Mouse (Mus musculus) heart, postnatal 0 days (tissue): ENCODE data around the gene Cryge. TPM values are rescaled to one million over a fixed set of nuclear protein-coding genes. Genes with fewer than 3 reads are reported as not detected.
"Not testable (repeated sequence)": the region's sequence is repeated elsewhere in the genome, so short reads cannot be mapped to it uniquely, and the experiment has no call there.

ENCODE experiments used
- ATAC-seq: fragments of 200-750 bp; cut with Nextera tagmentation; 2 replicates; pipeline ENCODE4 v1.8.0; 2017; ENCODE audit warnings: low read depth, moderate number of reproducible peaks, moderate library complexity; ENCODE audit not compliant: insufficient read depth
- DNase-seq: peaks from one replicate; pipeline ENCODE4 v3.0.0-alpha.2; 2016; ENCODE audit warnings: low spot score
- H3K27ac ChIP-seq: fragments of 300-500 bp; sonication (generic); 2 replicates; pipeline ENCODE4 v1.5.1; 2014; ENCODE audit warnings: low read depth, mild to moderate bottlenecking
- H3K27me3 ChIP-seq: fragments of 300-500 bp; sonication (generic); 2 replicates; pipeline ENCODE4 v1.6.1; 2014; ENCODE audit warnings: low read length, mixed read lengths; ENCODE audit not compliant: control insufficient read depth, insufficient read depth
- H3K36me3 ChIP-seq: fragments of 300-500 bp; sonication (generic); replicated peaks from 2 replicates; pipeline ENCODE4 v1.6.1; 2014; ENCODE audit warnings: low read length, mixed read lengths; ENCODE audit not compliant: control insufficient read depth, insufficient read depth
- H3K4me1 ChIP-seq: fragments of 300-500 bp; sonication (generic); 2 replicates; pipeline ENCODE4 v1.6.1; 2014; ENCODE audit warnings: antibody characterized with exemption; ENCODE audit not compliant: control insufficient read depth, insufficient read depth
- H3K4me2 ChIP-seq: fragments of 300-500 bp; sonication (generic); 2 replicates; pipeline ENCODE4 v1.6.1; 2014; ENCODE audit warnings: low read depth, mild to moderate bottlenecking, low read length, moderate library complexity
- H3K4me3 ChIP-seq: fragments of 300-500 bp; sonication (generic); 2 replicates; pipeline ENCODE4 v1.5.1; 2014; ENCODE audit warnings: low read depth, low read length
- H3K9ac ChIP-seq: fragments of 300-500 bp; sonication (generic); replicated peaks from 2 replicates; pipeline ENCODE4 v1.6.1; 2014; ENCODE audit warnings: low read depth, low read length, mixed read lengths
- H3K9me3 ChIP-seq: fragments of 300-500 bp; sonication (generic); replicated peaks from 2 replicates; pipeline ENCODE4 v1.6.1; 2016; ENCODE audit warnings: low read length; ENCODE audit not compliant: control insufficient read depth
- CTCF ChIP-seq: IDR thresholded peaks from 2 replicates; pipeline ENCODE4 v1.5.1; 2016; ENCODE audit warnings: antibody characterized with exemption, control low read depth, low read depth
- EP300 ChIP-seq: IDR thresholded peaks from 2 replicates; pipeline ENCODE4 v1.6.1; 2016; ENCODE audit warnings: antibody characterized with exemption, low read depth
- WGBS: fragments of 180-500 bp; shearing (Covaris S2); extraction: QIAGEN DNeasy Blood & Tissue Kit; methylation state at CpG from one replicate; pipeline ENCODE4 v1.1.7; 2014; 5-methylcytosine and 5-hydroxymethylcytosine counted together
- polyA plus RNA-seq: library from polyadenylated mRNA; unstranded; fragments of >200 nt; fragmentation: Nextera tagmentation; extraction: Ambion mirVana; gene quantifications from 2 replicates; pipeline ENCODE4 v1.2.1, GENCODE M21; 2015
- total RNA-seq: library from RNA; depleted of rRNA; stranded (reverse); fragments of >200 nt; gene quantifications from 2 replicates; pipeline ENCODE4 v1.2.3, GENCODE M21; 2014; ENCODE audit warnings: low replicate concordance; rRNA removed

The Cryge gene
- total RNA-seq (not detected in 2 replicates), polyA plus RNA-seq (not detected in 2 replicates)

GRCm38 (mm10) chr1:65050952-65051351 lies at the start of gene Cryge:
Gene Cryge (minus strand): TSS chr1:65051149.
- H3K4me3 ChIP-seq, H3K9me3 ChIP-seq, H3K27me3 ChIP-seq, H3K36me3 ChIP-seq, DNase-seq, H3K4me1 ChIP-seq, H3K4me2 ChIP-seq, ATAC-seq, H3K27ac ChIP-seq, H3K9ac ChIP-seq: not testable (repeated sequence)
- 77% methylated on average over 10 of the region's 12 CpGs for WGBS

GRCm38 (mm10) chr1:65096953-65097352 lies 46.0 kb upstream of the Cryge start:
- Histone ChIP-seq H3K27me3 (no peaks in the 10 kb centered on the region), H3K27ac (no peak overlapping the region), H3K4me2 (no peak overlapping the region), H3K4me1 (no peaks in the 10 kb centered on the region), H3K4me3 (no peak overlapping the region), H3K36me3 (no peaks in the 10 kb centered on the region), H3K9ac (no peak overlapping the region), H3K9me3 (no peaks in the 10 kb centered on the region)
- TF ChIP-seq EP300, result no peak
- TF ChIP-seq CTCF, result no peak
- ATAC-seq (no peak), DNase-seq (no peak)
- WGBS, result 81% methylated on average over 3 of the region's 3 CpGs

GRCm38 (mm10) chr1:65091566-65091965 lies 40.6 kb upstream of the Cryge start:
- WGBS, result 82% methylated on average over 3 of the region's 3 CpGs
- Histone ChIP-seq H3K9me3 (no peaks in the 10 kb centered on the region), H3K4me3 (no peak overlapping the region), H3K9ac (no peak overlapping the region), H3K4me2 (no peak overlapping the region), H3K4me1 (no peaks in the 10 kb centered on the region), H3K36me3 (no peaks in the 10 kb centered on the region), H3K27me3 (no peaks in the 10 kb centered on the region), H3K27ac (no peak overlapping the region)
- ATAC-seq, result no peak
- no peak for DNase-seq
- no peak for TF ChIP-seq CTCF
- no peak for TF ChIP-seq EP300

GRCm38 (mm10) chr1:65090370-65090769 lies 39.4 kb upstream of the Cryge start:
- Histone ChIP-seq H3K36me3 (no peaks in the 10 kb centered on the region), H3K9me3 (no peaks in the 10 kb centered on the region), H3K4me2 (no peak overlapping the region), H3K9ac (no peak overlapping the region), H3K27me3 (no peaks in the 10 kb centered on the region), H3K4me1 (no peaks in the 10 kb centered on the region), H3K27ac (no peak overlapping the region), H3K4me3 (no peak overlapping the region)
- 43% methylated on average over 2 of the region's 2 CpGs for WGBS
- ATAC-seq (no peak), DNase-seq (no peak)
- no peak for TF ChIP-seq EP300
- TF ChIP-seq CTCF, result no peak

GRCm38 (mm10) chr1:65088567-65089356 lies 37.8 kb upstream of the Cryge start:
- Histone ChIP-seq H3K27me3 (no peaks in the 10 kb centered on the region), H3K4me1 (no peaks in the 10 kb centered on the region), H3K9me3 (no peaks in the 10 kb centered on the region), H3K27ac (no peak overlapping the region), H3K36me3 (no peaks in the 10 kb centered on the region), H3K9ac (no peak overlapping the region), H3K4me2 (no peak overlapping the region), H3K4me3 (no peak overlapping the region)
- DNase-seq (no peak), ATAC-seq (no peak)
- TF ChIP-seq EP300 (no peak), CTCF (no peak)
- WGBS, result 55% methylated on average over 6 of the region's 6 CpGs

GRCm38 (mm10) chr1:65082188-65082587 lies 31.2 kb upstream of the Cryge start, which contains the start of gene Crygb:
Gene Crygb (minus strand): TSS chr1:65082288.
- TF ChIP-seq CTCF (no peak), EP300 (no peak)
- H3K27ac ChIP-seq, result no peak within 1 kb of the TSS
- ATAC-seq (no peak), DNase-seq (no peak)
- H3K4me3 ChIP-seq, result no peak within 1 kb of the TSS
- H3K9me3 ChIP-seq, result no peaks in the 10 kb centered on the region
- H3K9ac ChIP-seq, result no peak within 1 kb of the TSS
- H3K4me2 ChIP-seq, result no peak within 1 kb of the TSS
- H3K27me3 ChIP-seq, result no peaks in the 10 kb centered on the region
- no peaks in the 10 kb centered on the region for H3K4me1 ChIP-seq
- H3K36me3 ChIP-seq, result no peaks in the 10 kb centered on the region
- WGBS, result 44% methylated on average over 7 of the region's 7 CpGs
